Mouse (Mus musculus): Measurements from ENCODE around the gene Gm20795. TPM values are rescaled to one million over a fixed set of nuclear protein-coding genes. Genes with fewer than 3 reads are reported as not detected.
"Not testable (repeated sequence)": the region's sequence is repeated elsewhere in the genome, so short reads cannot be mapped to it uniquely, and the experiment has no call there.

The Gm20795 gene
- total RNA-seq (2021) = not detected

DNA sequence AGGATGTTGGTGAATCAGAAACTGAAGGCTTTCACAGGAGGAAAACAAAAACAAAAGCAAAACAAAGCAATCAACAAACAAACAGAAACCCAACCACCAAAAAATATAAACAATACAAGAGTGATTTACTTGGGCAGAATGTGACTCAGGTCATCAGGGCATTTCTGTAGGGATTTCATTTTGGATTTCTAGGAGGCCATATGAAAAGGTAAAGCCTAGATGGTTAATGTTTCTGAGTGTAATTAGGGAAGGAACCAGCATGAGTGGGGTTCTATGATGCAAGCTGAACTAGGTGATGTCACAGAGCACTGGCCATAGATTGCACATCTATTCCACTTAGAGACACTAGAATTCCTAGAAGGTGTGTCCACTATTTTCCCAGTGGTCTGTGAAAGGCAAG is at the start of gene Gm20795:
Gene Gm20795 (plus strand): TSS at position 301 of the 400 bp plus-strand sequence.
- not testable (repeated sequence) for DNase-seq

DNA sequence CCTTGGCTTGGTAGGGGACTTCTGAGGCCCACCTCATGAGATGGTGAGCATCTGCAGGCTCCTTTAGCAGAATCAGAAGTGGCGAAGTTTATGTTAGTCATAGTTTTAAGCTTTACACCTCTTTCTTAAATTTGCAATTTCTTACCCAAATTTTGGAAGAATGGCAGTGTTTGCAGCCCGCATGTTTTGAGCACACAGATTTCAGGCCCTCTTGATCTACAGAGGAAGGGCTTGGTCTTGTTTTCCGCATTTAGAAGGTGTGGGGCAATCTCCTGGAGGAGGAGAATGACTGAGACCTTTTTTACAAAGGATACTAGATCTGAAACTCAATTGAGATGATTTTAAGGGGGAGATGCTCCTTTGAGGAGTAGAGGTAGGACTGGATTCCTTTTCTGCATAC is 29.0 kb upstream of the Gm20795 start, which contains the start of gene Gm21797:
Gene Gm21797 (minus strand): TSS at position 101 of the 400 bp plus-strand sequence.
- DNase-seq = not testable (repeated sequence)

Other genes starting within 250 kb of the Gm20795 start
- gene Gm21852, start 152.9 kb upstream of the Gm20795 start, total RNA-seq (2021) = not detected
- not detected for gene Gm21797, start 29.1 kb upstream of the Gm20795 start, total RNA-seq (2021)